Mouse (Mus musculus) CD4-positive, CD25-positive, alpha-beta regulatory T cell, adult 4 months (primary cell): ENCODE results near the gene Dpep1. TPM values are rescaled to one million over a fixed set of nuclear protein-coding genes. Genes with fewer than 3 reads are reported as not detected.
"Not testable (repeated sequence)": the region's sequence is repeated elsewhere in the genome, so short reads cannot be mapped to it uniquely, and the experiment has no call there.

Experiments
- ATAC-seq: one replicate; pipeline ENCODE4 v1.8.0; 2017
- polyA plus RNA-seq, 2 experiments: library from polyadenylated mRNA; unstranded; fragments of 100-300 nt; shearing (Covaris generic); gene quantifications; one replicate each; pipeline ENCODE4 v1.2.1; 2017

Gene Dpep1
- polyA plus RNA-seq, 2 experiments from 2014 or later, result not detected

- ATAC-seq, result peak; percentile 93
Observed at GRCm38 (mm10) chr8:123212321-123213117, 26.5 kb downstream of the Dpep1 start, which contains the start of the genes Chmp1a and Spata33. TSS of gene Chmp1a (minus strand) at chr8:123212763. TSS of gene Spata33 (plus strand) at chr8:123212832.

- ATAC-seq, result no peak
Observed at GRCm38 (mm10) chr8:123213118-123213772, 27.2 kb downstream of the Dpep1 start.

- no peak for ATAC-seq
Observed at GRCm38 (mm10) chr8:123215430-123215829, 29.4 kb downstream of the Dpep1 start.

- no peak for ATAC-seq
Observed at GRCm38 (mm10) chr8:123220917-123221316, 34.9 kb downstream of the Dpep1 start.

GRCm38 (mm10) chr8:123224278-123225266, 38.5 kb downstream of the Dpep1 start, which contains the start of gene Cdk10:
TSS of gene Cdk10 (plus strand) at chr8:123224842.
- peak; percentile 92 for ATAC-seq

GRCm38 (mm10) chr8:123228416-123228815, 42.4 kb downstream of the Dpep1 start:
- no peak for ATAC-seq

- ATAC-seq, result not testable (repeated sequence)
Observed at GRCm38 (mm10) chr8:123230326-123230725, 44.3 kb downstream of the Dpep1 start.

- ATAC-seq, result no peak
Observed at GRCm38 (mm10) chr8:123231742-123232141, 45.7 kb downstream of the Dpep1 start.

- no peak for ATAC-seq
Observed at GRCm38 (mm10) chr8:123232553-123232952, 46.5 kb downstream of the Dpep1 start.

GRCm38 (mm10) chr8:123233300-123233699, 47.3 kb downstream of the Dpep1 start:
- ATAC-seq, result no peak

GRCm38 (mm10) chr8:123233760-123234159, 47.7 kb downstream of the Dpep1 start:
- no peak for ATAC-seq

- ATAC-seq, result no peak
Observed at GRCm38 (mm10) chr8:123234918-123235519, 49.0 kb downstream of the Dpep1 start.

GRCm38 (mm10) chr8:123235520-123236497, 49.8 kb downstream of the Dpep1 start, which contains the start of gene Spata2l:
TSS of gene Spata2l (minus strand) at chr8:123236233.
- peak; percentile 100 for ATAC-seq

GRCm38 (mm10) chr8:123239398-123239797, 53.4 kb downstream of the Dpep1 start:
- no peak for ATAC-seq

- ATAC-seq, result no peak
Observed at GRCm38 (mm10) chr8:123242107-123242923, 56.3 kb downstream of the Dpep1 start.

- ATAC-seq, result no peak
Observed at GRCm38 (mm10) chr8:123243053-123243452, 57.0 kb downstream of the Dpep1 start.

- no peak for ATAC-seq
Observed at GRCm38 (mm10) chr8:123244382-123244781, 58.3 kb downstream of the Dpep1 start.

GRCm38 (mm10) chr8:123245543-123245942, 59.5 kb downstream of the Dpep1 start:
- no peak for ATAC-seq

GRCm38 (mm10) chr8:123247748-123248147, 61.7 kb downstream of the Dpep1 start:
- no peak for ATAC-seq

- ATAC-seq, result no peak
Observed at GRCm38 (mm10) chr8:123248596-123248995, 62.6 kb downstream of the Dpep1 start.
